Mouse (Mus musculus) ES-E14 (cell line): ENCODE measurements at regions not wholly inside any gene's neighbourhood (a gene's known extent, or its start where the extent isn't known, plus 50 kb on each side); places are given as distances from the start of the nearest gene placed in this dataset.

Experiments
- DNase-seq: peaks from one replicate; pipeline ENCODE4 v3.0.0-alpha.2; 2013; ENCODE audit warnings: low read depth, low spot score
- H3K27ac ChIP-seq: 2 replicates; pipeline ENCODE4 v1.5.1; 2012; ENCODE audit warnings: low read depth, mild to moderate bottlenecking, low read length, moderate library complexity, mixed read lengths; ENCODE audit not compliant: poor library complexity, insufficient read depth, severe bottlenecking
- H3K36me3 ChIP-seq: 2 replicates; pipeline ENCODE4 v1.6.1; 2012; ENCODE audit warnings: mild to moderate bottlenecking, low read length, moderate library complexity, mixed read lengths; ENCODE audit not compliant: control insufficient read depth, poor library complexity, insufficient read depth, severe bottlenecking
- H3K4me1 ChIP-seq, 2 experiments: fragments of 150-350 bp in 1 of 2; sonication (generic) in 1 of 2; 2 replicates each; pipeline ENCODE4 v1.6.1; 2012; ENCODE audit warnings: low read length in 2 of 2, mild to moderate bottlenecking in 1 of 2, mixed read lengths in 1 of 2; ENCODE audit not compliant: control insufficient read depth in 2 of 2, insufficient read depth in 2 of 2, poor library complexity in 1 of 2
- H3K4me3 ChIP-seq, 2 experiments: fragments of 150-350 bp in 1 of 2; sonication (generic) in 1 of 2; 2 replicates each; pipeline ENCODE4 v1.5.1; 2012; ENCODE audit warnings: low read length in 2 of 2, low read depth in 1 of 2, mild to moderate bottlenecking in 1 of 2, mixed read lengths in 1 of 2; ENCODE audit not compliant: insufficient read depth in 1 of 2, poor library complexity in 1 of 2, severe bottlenecking in 1 of 2
- H3K9ac ChIP-seq: 2 replicates; pipeline ENCODE4 v1.6.1; 2012; ENCODE audit warnings: low read depth, mild to moderate bottlenecking, low read length, mixed read lengths; ENCODE audit not compliant: poor library complexity, insufficient read depth, severe bottlenecking
- H3K9me3 ChIP-seq: fragments of 150-350 bp; sonication (generic); 2 replicates; pipeline ENCODE4 v1.6.1; 2012; ENCODE audit warnings: low read depth, mild to moderate bottlenecking, low read length; ENCODE audit not compliant: control insufficient read depth, insufficient read depth
- CHD2 ChIP-seq: IDR thresholded peaks from 2 replicates; pipeline ENCODE4 v1.6.1; 2014; ENCODE audit warnings: mild to moderate bottlenecking, low read depth, low read length, inconsistent platforms
- HCFC1 ChIP-seq: IDR thresholded peaks from 2 replicates; pipeline ENCODE4 v1.6.1; 2012; ENCODE audit warnings: low read length, inconsistent platforms, borderline replicate concordance; ENCODE audit not compliant: insufficient read depth
- MAFK ChIP-seq: IDR thresholded peaks from 2 replicates; pipeline ENCODE4 v1.6.1; 2014; ENCODE audit warnings: mild to moderate bottlenecking, low read depth, low read length, inconsistent platforms; ENCODE audit not compliant: insufficient read depth
- ZC3H11A ChIP-seq: IDR thresholded peaks from 2 replicates; pipeline ENCODE4 v1.6.1; 2012; ENCODE audit warnings: low read depth, mild to moderate bottlenecking, inconsistent platforms, low read length, borderline replicate concordance
- ZNF384 ChIP-seq: IDR thresholded peaks from 2 replicates; pipeline ENCODE4 v1.6.1; 2012; ENCODE audit warnings: low read depth, low read length, inconsistent platforms
- in situ Hi-C, 2 experiments: fragments of 600-800 bp; cut with MboI; formaldehyde crosslinking; loops; one replicate each; pipeline ENCODE4 v1.15.1; 2025; ENCODE audit warnings: low sequenced_read_pairs in 2 of 2, inconsistent platforms in 1 of 2; ENCODE audit not compliant: unreplicated experiment in 2 of 2

- Histone ChIP-seq H3K9me3 (no peaks in the 10 kb centered on the region), H3K4me1 (peaks cover 2 to 5% of the 10 kb centered on the region in 2 experiments; a peak in 2 of 4 replicates), H3K27ac (no peak overlapping the region), H3K9ac (0 out of 2 replicates have a peak overlapping the region, but pooled peaks have one; percentile 15), H3K4me3 (peak overlapping the region in 1 of 2 experiments; percentile 32; a peak in 1 of 4 replicates), H3K36me3 (no peaks in the 10 kb centered on the region)
- TF ChIP-seq ZC3H11A (no peak), HCFC1 (no peak), MAFK (peak; percentile 31; the same call in 1 of the 2 replicates), ZNF384 (no peak), CHD2 (no peak)
- no peak for DNase-seq
- in situ Hi-C loops = no loop called here
These were observed 70.0 kb downstream of the Mbip start for GRCm38 (mm10) chr12:56275556-56276242.

- no peak overlapping the region for H3K4me3 ChIP-seq
- no peak overlapping the region for H3K27ac ChIP-seq
- in situ Hi-C loops = no loop called here
- H3K36me3 ChIP-seq = no peaks in the 10 kb centered on the region
- DNase-seq = no peak
- TF ChIP-seq CHD2 = no peak
- TF ChIP-seq MAFK = no peak
- TF ChIP-seq ZNF384 = no peak
- TF ChIP-seq ZC3H11A = no peak
- TF ChIP-seq HCFC1 = no peak
- H3K9ac ChIP-seq = no peak overlapping the region
- H3K4me1 ChIP-seq = no peaks in the 10 kb centered on the region
- H3K9me3 ChIP-seq = no peaks in the 10 kb centered on the region
These were observed 80.6 kb downstream of the Mbip start for GRCm38 (mm10) chr12:56265049-56265448.

GRCm38 (mm10) chr12:56261471-56261870 is 84.2 kb downstream of the Mbip start:
- Histone ChIP-seq H3K9ac (no peak overlapping the region), H3K4me3 (no peak overlapping the region), H3K9me3 (no peaks in the 10 kb centered on the region), H3K4me1 (no peaks in the 10 kb centered on the region), H3K27ac (no peak overlapping the region), H3K36me3 (no peaks in the 10 kb centered on the region)
- in situ Hi-C loops = no loop called here
- no peak for DNase-seq
- no peak for TF ChIP-seq ZNF384
- TF ChIP-seq MAFK = no peak
- TF ChIP-seq CHD2 = no peak
- TF ChIP-seq HCFC1 = no peak
- no peak for TF ChIP-seq ZC3H11A

GRCm38 (mm10) chr12:56258401-56259050 is 87.2 kb downstream of the Mbip start:
- Histone ChIP-seq H3K36me3 (no peaks in the 10 kb centered on the region), H3K9ac (no peak overlapping the region), H3K27ac (no peak overlapping the region), H3K9me3 (no peaks in the 10 kb centered on the region), H3K4me3 (no peak overlapping the region), H3K4me1 (no peaks in the 10 kb centered on the region)
- in situ Hi-C loops = no loop called here
- no peak for TF ChIP-seq MAFK
- TF ChIP-seq HCFC1 = no peak
- no peak for TF ChIP-seq ZNF384
- TF ChIP-seq CHD2 = no peak
- TF ChIP-seq ZC3H11A = no peak
- DNase-seq = no peak
